Mouse (Mus musculus) lung, adult 2 months (tissue): ENCODE measurements around the gene H2-T24.

ENCODE experiments used
- CTCF ChIP-seq: fragments of 200-500 bp; IDR thresholded peaks from 2 replicates; pipeline ENCODE4 v1.5.1; 2011; ENCODE audit warnings: mild to moderate bottlenecking, low read length, control low read depth; ENCODE audit not compliant: insufficient read depth
- POLR2A ChIP-seq: fragments of 200-500 bp; IDR thresholded peaks from 2 replicates; pipeline ENCODE4 v1.6.1; 2011; ENCODE audit warnings: low read depth, mild to moderate bottlenecking, control low read depth, low read length, borderline replicate concordance; ENCODE audit errors: extremely low read depth

DNA sequence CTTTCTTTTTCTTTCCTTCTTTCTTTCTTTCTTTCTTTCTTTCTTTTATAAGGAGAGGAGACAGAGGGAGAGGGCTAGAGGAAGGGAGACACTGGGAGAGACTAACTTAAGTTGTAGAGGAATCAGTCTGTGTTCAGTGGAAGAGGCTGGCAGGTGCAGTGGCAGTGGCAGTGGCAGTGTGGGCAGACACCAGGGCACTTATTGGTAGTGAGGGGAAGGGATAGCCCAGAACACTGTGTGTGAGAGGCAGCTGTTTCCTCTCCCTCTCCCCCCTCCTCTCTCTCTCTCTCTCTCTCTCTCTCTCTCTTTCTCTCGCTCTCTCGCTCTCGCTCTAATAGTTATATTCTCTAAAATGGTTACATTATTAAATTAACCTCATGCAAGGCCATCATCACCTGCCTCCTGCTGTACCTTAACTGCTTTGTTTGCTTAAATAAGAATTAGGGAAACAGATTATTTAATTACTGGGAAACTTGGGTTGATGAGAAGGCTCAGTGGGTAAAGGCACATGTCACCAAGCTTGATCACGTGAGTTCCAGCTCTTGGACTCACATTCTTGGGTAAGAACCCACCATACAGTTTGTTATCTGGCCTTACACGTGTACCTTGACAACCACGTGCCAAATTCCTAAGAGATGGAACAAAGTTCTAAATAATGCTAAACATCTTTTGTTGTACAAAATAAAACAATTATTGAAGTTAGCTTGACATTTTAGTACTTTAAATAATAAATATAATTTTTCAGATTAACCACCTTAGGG is 21.6 kb downstream of the H2-T24 start:
- TF ChIP-seq CTCF, result no peak
- TF ChIP-seq POLR2A, result no peak
